Mouse (Mus musculus): ENCODE measurements around the gene Gng7. TPM values are rescaled to one million over a fixed set of nuclear protein-coding genes. Genes with fewer than 3 reads are reported as not detected.

Gng7 gene
- polyA plus RNA-seq, 1 experiment from 2014 or later, result 2.1 TPM

GRCm38 (mm10) chr10:80954843-80955242 lies 59.9 kb downstream of the Gng7 start:
- H3K4me1 ChIP-seq (replicated peaks; ENCODE audit: control insufficient read depth, insufficient read depth, low read length), result peaks cover 8% of the 10 kb centered on the region; the same call in 1 of the 2 replicates
- H3K4me2 ChIP-seq, result no peak overlapping the region
- no peak overlapping the region for H3K4me3 ChIP-seq (ENCODE audit: low read depth, low read length)
- H3K9me3 ChIP-seq (ENCODE audit: control insufficient read depth, low read length), result no peaks in the 10 kb centered on the region
- DNase-seq (ENCODE audit: low spot score) (no peak), ATAC-seq (replicated peaks; ENCODE audit: low FRiP score) (no peak)
- WGBS, result 68% methylated on average over 6 of the region's 6 CpGs
- no peak overlapping the region for H3K27ac ChIP-seq (ENCODE audit: low read depth, low read length)
- H3K9ac ChIP-seq (ENCODE audit: low read depth, low read length), result no peak overlapping the region
- no peaks in the 10 kb centered on the region for H3K27me3 ChIP-seq (replicated peaks; ENCODE audit: control insufficient read depth, insufficient read depth, low read length)
- no peaks in the 10 kb centered on the region for H3K36me3 ChIP-seq (ENCODE audit: control insufficient read depth, insufficient read depth, low read length)

GRCm38 (mm10) chr10:80954415-80954814 lies 60.3 kb downstream of the Gng7 start:
- 86% methylated on average over 13 of the region's 13 CpGs for WGBS
- no peaks in the 10 kb centered on the region for H3K36me3 ChIP-seq (ENCODE audit: control insufficient read depth, insufficient read depth, low read length)
- ATAC-seq (replicated peaks; ENCODE audit: low FRiP score) (no peak), DNase-seq (ENCODE audit: low spot score) (no peak)
- no peak overlapping the region for H3K4me3 ChIP-seq (ENCODE audit: low read depth, low read length)
- no peak overlapping the region for H3K4me2 ChIP-seq
- peaks cover 9% of the 10 kb centered on the region; the same call in 1 of the 2 replicates for H3K4me1 ChIP-seq (replicated peaks; ENCODE audit: control insufficient read depth, insufficient read depth, low read length)
- no peak overlapping the region for H3K9ac ChIP-seq (ENCODE audit: low read depth, low read length)
- H3K9me3 ChIP-seq (ENCODE audit: control insufficient read depth, low read length), result no peaks in the 10 kb centered on the region
- H3K27me3 ChIP-seq (replicated peaks; ENCODE audit: control insufficient read depth, insufficient read depth, low read length), result no peaks in the 10 kb centered on the region
- H3K27ac ChIP-seq (ENCODE audit: low read depth, low read length), result no peak overlapping the region

DNA sequence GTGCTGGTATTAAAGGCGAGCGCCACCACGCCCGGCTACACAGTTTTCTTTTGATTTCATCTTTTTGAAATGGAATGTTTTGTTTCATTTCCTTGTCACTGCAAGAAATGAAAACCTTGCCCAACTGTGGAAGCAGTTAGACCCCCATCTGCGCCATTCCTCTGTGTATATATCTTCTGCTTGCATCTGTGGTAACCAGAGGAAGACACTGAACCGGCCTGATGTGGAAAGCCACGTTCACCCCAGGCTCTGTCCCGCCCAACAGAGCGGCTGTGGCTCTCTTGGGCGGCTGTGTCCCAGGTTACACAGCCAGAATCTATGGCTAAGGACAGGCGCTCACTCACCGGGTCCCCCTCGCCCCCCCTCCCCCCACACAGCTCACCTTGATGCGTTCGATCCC lies 62.3 kb downstream of the Gng7 start:
- no peak overlapping the region for H3K4me3 ChIP-seq (ENCODE audit: low read depth, low read length)
- H3K4me1 ChIP-seq (replicated peaks; ENCODE audit: control insufficient read depth, insufficient read depth, low read length), result peaks cover 9% of the 10 kb centered on the region; the same call in 1 of the 2 replicates
- ATAC-seq (replicated peaks; ENCODE audit: low FRiP score) (no peak), DNase-seq (ENCODE audit: low spot score) (no peak)
- no peaks in the 10 kb centered on the region for H3K36me3 ChIP-seq (ENCODE audit: control insufficient read depth, insufficient read depth, low read length)
- no peak overlapping the region for H3K9ac ChIP-seq (ENCODE audit: low read depth, low read length)
- H3K4me2 ChIP-seq, result no peak overlapping the region
- WGBS, result 56% methylated on average over 15 of the region's 15 CpGs
- H3K9me3 ChIP-seq (ENCODE audit: control insufficient read depth, low read length), result no peaks in the 10 kb centered on the region
- no peaks in the 10 kb centered on the region for H3K27me3 ChIP-seq (replicated peaks; ENCODE audit: control insufficient read depth, insufficient read depth, low read length)
- H3K27ac ChIP-seq (ENCODE audit: low read depth, low read length), result no peak overlapping the region

DNA sequence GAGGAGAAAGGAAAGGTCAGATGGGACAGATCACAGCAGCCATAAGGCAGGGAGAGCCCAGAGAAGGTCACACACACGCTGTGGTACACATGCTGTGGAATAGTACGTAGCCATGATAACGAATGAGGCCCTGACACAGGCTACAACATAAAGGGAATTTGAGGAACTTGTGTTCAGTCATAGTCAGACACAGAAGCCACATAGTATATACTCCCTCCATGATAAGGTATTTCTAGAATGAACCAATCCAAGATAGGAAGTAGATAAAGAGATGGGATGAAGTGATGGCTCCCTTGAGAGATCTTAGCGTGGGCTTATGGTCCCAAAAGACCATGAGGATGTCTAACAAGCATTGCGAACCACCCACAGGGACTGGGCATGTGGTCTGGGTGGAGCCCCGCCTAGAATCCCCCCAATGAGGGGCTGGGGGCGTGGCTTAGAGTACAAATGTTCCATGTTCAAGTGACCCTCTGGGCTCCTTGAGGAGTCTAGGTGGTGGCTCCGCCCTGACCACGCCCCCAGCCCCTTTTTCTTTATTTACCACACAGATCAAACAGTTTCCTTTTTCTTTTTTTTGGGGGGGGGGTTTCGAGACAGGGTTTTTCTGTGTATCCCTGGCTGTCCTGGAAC lies 62.9 kb downstream of the Gng7 start:
- peaks cover 9% of the 10 kb centered on the region; the same call in 1 of the 2 replicates for H3K4me1 ChIP-seq (replicated peaks; ENCODE audit: control insufficient read depth, insufficient read depth, low read length)

DNA sequence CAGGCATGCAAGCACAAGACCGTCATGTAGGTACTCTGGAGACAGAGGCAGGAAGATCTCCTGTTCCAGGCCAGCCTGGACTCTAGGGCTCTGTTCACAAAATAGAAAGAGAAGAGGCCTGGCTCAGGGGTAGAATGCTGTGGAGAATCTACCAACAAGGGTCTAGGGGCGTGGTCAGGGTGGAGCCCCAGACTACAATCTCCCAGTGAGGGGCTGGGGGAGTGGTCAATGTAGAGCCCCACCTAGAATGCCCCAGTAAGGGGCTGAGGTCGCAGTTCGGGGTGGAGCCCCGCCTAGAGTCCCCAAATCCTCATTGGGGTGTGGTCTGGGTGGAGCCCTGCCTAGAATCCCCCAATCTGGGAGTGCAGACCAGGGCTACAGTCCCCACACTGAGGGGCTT lies 64.4 kb downstream of the Gng7 start:
- no peaks in the 10 kb centered on the region for H3K27me3 ChIP-seq (replicated peaks; ENCODE audit: control insufficient read depth, insufficient read depth, low read length)
- no peak overlapping the region for H3K4me2 ChIP-seq
- H3K9ac ChIP-seq (ENCODE audit: low read depth, low read length), result no peak overlapping the region
- no peaks in the 10 kb centered on the region for H3K36me3 ChIP-seq (ENCODE audit: control insufficient read depth, insufficient read depth, low read length)
- DNase-seq (ENCODE audit: low spot score) (no peak), ATAC-seq (replicated peaks; ENCODE audit: low FRiP score) (peak; percentile 17)
- 25% methylated on average over 5 of the region's 5 CpGs for WGBS
- H3K9me3 ChIP-seq (ENCODE audit: control insufficient read depth, low read length), result no peaks in the 10 kb centered on the region
- H3K4me1 ChIP-seq (replicated peaks; ENCODE audit: control insufficient read depth, insufficient read depth, low read length), result peaks cover 9% of the 10 kb centered on the region; the same call in 1 of the 2 replicates
- no peak overlapping the region for H3K27ac ChIP-seq (ENCODE audit: low read depth, low read length)
- no peak overlapping the region for H3K4me3 ChIP-seq (ENCODE audit: low read depth, low read length)

More for the DNA sequence above, 62.9 kb downstream of the Gng7 start:
- 70% methylated on average over 10 of the region's 10 CpGs for WGBS
- Histone ChIP-seq H3K9me3 (ENCODE audit: control insufficient read depth, low read length) (no peaks in the 10 kb centered on the region), H3K27me3 (replicated peaks; ENCODE audit: control insufficient read depth, insufficient read depth, low read length) (no peaks in the 10 kb centered on the region), H3K27ac (ENCODE audit: low read depth, low read length) (no peak overlapping the region), H3K4me2 (no peak overlapping the region), H3K4me3 (ENCODE audit: low read depth, low read length) (no peak overlapping the region), H3K36me3 (ENCODE audit: control insufficient read depth, insufficient read depth, low read length) (no peaks in the 10 kb centered on the region), H3K9ac (ENCODE audit: low read depth, low read length) (no peak overlapping the region)
- ATAC-seq (replicated peaks; ENCODE audit: low FRiP score) (no peak), DNase-seq (ENCODE audit: low spot score) (no peak)

DNA sequence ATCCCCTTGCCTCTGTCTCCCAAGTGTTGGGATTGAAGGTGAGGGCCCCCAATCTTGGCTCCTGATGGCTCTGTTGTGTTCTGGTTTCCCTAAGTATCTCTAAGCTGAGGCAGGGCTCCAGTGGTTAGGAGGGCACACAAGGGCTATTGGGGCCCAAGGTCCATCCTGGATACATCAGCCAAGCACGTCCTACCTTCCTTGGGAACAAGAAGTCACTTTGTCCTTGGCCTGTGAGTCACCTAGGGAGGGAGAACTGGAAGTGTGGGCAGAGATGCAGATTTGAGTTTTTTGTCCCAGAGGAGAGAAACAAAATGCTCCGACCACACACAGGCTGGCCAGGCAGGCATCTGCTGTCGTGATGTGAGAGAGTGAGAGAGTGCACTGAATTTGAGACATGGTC lies 65.7 kb downstream of the Gng7 start:
- WGBS, result 76% methylated on average over 3 of the region's 3 CpGs
- Histone ChIP-seq H3K36me3 (ENCODE audit: control insufficient read depth, insufficient read depth, low read length) (no peaks in the 10 kb centered on the region), H3K4me2 (no peak overlapping the region), H3K27me3 (replicated peaks; ENCODE audit: control insufficient read depth, insufficient read depth, low read length) (no peaks in the 10 kb centered on the region), H3K4me3 (ENCODE audit: low read depth, low read length) (no peak overlapping the region), H3K27ac (ENCODE audit: low read depth, low read length) (no peak overlapping the region), H3K9ac (ENCODE audit: low read depth, low read length) (no peak overlapping the region), H3K9me3 (ENCODE audit: control insufficient read depth, low read length) (no peaks in the 10 kb centered on the region), H3K4me1 (replicated peaks; ENCODE audit: control insufficient read depth, insufficient read depth, low read length) (peaks cover 9% of the 10 kb centered on the region; the same call in 1 of the 2 replicates)
- DNase-seq (ENCODE audit: low spot score) (no peak), ATAC-seq (replicated peaks; ENCODE audit: low FRiP score) (no peak)

DNA sequence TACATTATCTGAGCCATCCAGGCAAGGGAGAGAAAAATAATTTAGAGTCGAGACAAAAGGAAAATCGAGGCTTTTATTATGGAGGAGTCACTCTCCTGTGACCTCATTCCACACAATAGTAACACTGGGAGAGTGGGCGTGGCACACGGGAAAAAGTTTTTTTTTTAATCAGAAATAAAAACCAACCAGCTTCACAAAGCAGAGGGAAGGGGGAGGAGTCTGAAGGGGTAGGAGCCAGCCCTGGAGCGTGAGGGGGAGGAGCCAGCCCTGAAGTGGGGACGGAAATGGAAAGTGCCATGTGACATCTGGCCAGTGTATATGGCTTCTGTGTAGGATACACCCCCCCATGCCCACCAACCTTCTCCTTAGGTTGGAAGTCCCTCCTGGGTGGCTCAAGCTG lies 66.2 kb downstream of the Gng7 start:
- Histone ChIP-seq H3K4me3 (ENCODE audit: low read depth, low read length) (no peak overlapping the region), H3K4me1 (replicated peaks; ENCODE audit: control insufficient read depth, insufficient read depth, low read length) (peaks cover 9% of the 10 kb centered on the region; the same call in 1 of the 2 replicates), H3K36me3 (ENCODE audit: control insufficient read depth, insufficient read depth, low read length) (no peaks in the 10 kb centered on the region), H3K9ac (ENCODE audit: low read depth, low read length) (no peak overlapping the region), H3K27me3 (replicated peaks; ENCODE audit: control insufficient read depth, insufficient read depth, low read length) (no peaks in the 10 kb centered on the region), H3K9me3 (ENCODE audit: control insufficient read depth, low read length) (no peaks in the 10 kb centered on the region), H3K27ac (ENCODE audit: low read depth, low read length) (no peak overlapping the region), H3K4me2 (no peak overlapping the region)
- 36% methylated on average over 6 of the region's 6 CpGs for WGBS
- DNase-seq (ENCODE audit: low spot score) (no peak), ATAC-seq (replicated peaks; ENCODE audit: low FRiP score) (peak; percentile 56; the same call in 1 of the 2 replicates)

DNA sequence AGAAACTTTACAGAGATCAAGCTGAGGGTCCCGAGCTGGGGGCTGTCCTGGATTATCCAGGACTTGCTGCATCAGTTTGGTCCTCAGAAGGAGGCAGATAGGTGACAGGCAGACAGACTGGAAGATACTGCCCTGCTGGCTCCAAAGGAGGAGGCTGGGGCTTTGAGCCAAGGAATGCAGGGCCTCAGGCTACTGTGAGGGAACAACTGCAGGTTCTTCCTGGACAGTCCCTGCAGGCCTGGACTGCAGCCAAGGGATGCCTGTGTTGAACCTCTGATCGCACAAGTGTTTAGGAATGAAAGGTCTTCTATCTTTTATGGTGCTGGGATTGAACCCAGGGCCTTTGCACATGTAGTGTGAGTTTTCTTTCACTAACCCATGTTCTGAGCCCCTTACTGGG lies 66.9 kb downstream of the Gng7 start:
- Histone ChIP-seq H3K9ac (ENCODE audit: low read depth, low read length) (no peak overlapping the region), H3K4me1 (replicated peaks; ENCODE audit: control insufficient read depth, insufficient read depth, low read length) (peaks cover 12% of the 10 kb centered on the region; the same call in 1 of the 2 replicates), H3K4me2 (no peak overlapping the region), H3K9me3 (ENCODE audit: control insufficient read depth, low read length) (no peaks in the 10 kb centered on the region), H3K27me3 (replicated peaks; ENCODE audit: control insufficient read depth, insufficient read depth, low read length) (no peaks in the 10 kb centered on the region), H3K4me3 (ENCODE audit: low read depth, low read length) (no peak overlapping the region), H3K27ac (ENCODE audit: low read depth, low read length) (no peak overlapping the region), H3K36me3 (ENCODE audit: control insufficient read depth, insufficient read depth, low read length) (no peaks in the 10 kb centered on the region)
- 62% methylated on average over 2 of the region's 2 CpGs for WGBS
- no peak for ATAC-seq (replicated peaks; ENCODE audit: low FRiP score)
- no peak for DNase-seq (ENCODE audit: low spot score)

All from liver, embryonic 11.5 days (tissue).